17 mouse cellular contexts compared by ENCODE assay signal in the genomic region with DNA sequence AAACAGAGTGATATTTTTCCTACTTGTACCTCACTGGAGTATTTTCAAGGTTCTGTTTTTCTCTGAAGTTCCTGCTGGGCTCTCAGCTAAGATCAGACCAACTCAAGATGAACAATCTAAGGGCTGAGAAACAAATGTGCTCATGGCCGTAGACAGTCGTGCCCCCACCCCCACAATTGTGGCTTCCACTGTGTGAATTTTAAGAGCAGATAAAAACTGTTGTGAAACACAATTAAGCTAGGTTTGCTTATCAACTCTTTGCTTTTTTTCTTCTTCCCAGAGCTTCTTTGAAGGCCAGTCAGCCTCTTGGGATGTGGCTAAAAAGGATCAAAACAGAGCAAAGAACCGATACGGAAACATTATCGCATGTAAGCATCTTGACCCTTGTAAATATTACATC.
DNase-seq lines count a peak whose midpoint lies in the region; ATAC-seq and TF ChIP-seq lines count a peak whose summit lies in the region.
"Had no signal": no experiment of that assay in that cellular context is flagged by ENCODE, and none has a peak within 500 bp of the region (broad histone marks: within the 10 kb centered on the region; RNA-seq: fewer than 3 reads in every experiment).

No protein-coding gene starts in this region.

- TF ChIP-seq CTCF in thymus, adult 2 months (IDR thresholded peaks at IDR 0.05; ENCODE audit: borderline replicate concordance, control insufficient read depth, extremely low read depth, insufficient read depth, low read length, poor library complexity) = no peak

- ATAC-seq in inflammation-experienced regulatory T-cells, adult 6 months = peak; percentile 3
- ATAC-seq: forebrain, embryonic 13.5 days; intestine, embryonic 16.5 days had no signal

- no peaks in the 10 kb centered on the region for H3K27me3 ChIP-seq in thymus, adult 2 months (ENCODE audit: control insufficient read depth, insufficient read depth, low read length)
- H3K27me3 ChIP-seq: forebrain, embryonic 13.5 days; hindbrain, embryonic 12.5 days; kidney, embryonic 15.5 days had no signal

- no peak for TF ChIP-seq POLR2A in thymus, adult 2 months (IDR thresholded peaks at IDR 0.05; ENCODE audit: control insufficient read depth, extremely low read depth, insufficient read depth, low read length, poor library complexity)

- peaks cover 12% of the 10 kb centered on the region for H3K4me1 ChIP-seq in thymus, adult 2 months (replicated peaks; ENCODE audit: control insufficient read depth, insufficient read depth, low read length)
- H3K4me1 ChIP-seq: embryonic facial prominence, embryonic 10.5 days; forebrain, embryonic 13.5 days; hindbrain, embryonic 12.5 days; kidney, embryonic 15.5 days had no signal

- H3K36me3 ChIP-seq in thymus, adult 2 months (ENCODE audit: control insufficient read depth, insufficient read depth, low read length) = no peaks in the 10 kb centered on the region
- H3K36me3 ChIP-seq: hindbrain, embryonic 12.5 days had no signal

- DNase-seq in thymus, adult 2 months = peak; percentile 61
- no peak for DNase-seq in thymus, adult 18-20 months
- DNase-seq in naive thymus-derived CD4-positive, alpha-beta T cell, adult 2 months (ENCODE audit: low read depth) = peak; percentile 44
- no peak for DNase-seq in cerebellum, adult 8-10 months
- no peak for DNase-seq in cerebellum, adult 11 months
- no peak for DNase-seq in cerebellum, postnatal 10 days
- DNase-seq: cerebellum, postnatal 14 days; gastrocnemius, postnatal 25 days; heart, postnatal 10 days; layer of hippocampus, postnatal 36 days; retina, postnatal 1 day had no signal

- peak overlapping the region; percentile 99 for H3K27ac ChIP-seq in thymus, adult 2 months (ENCODE audit: control insufficient read depth, insufficient read depth, low read length)
- H3K27ac ChIP-seq: embryonic facial prominence, embryonic 10.5 days; forebrain, embryonic 13.5 days; hindbrain, embryonic 12.5 days; kidney, embryonic 15.5 days had no signal

- H3K4me3 ChIP-seq in thymus, adult 2 months (ENCODE audit: control insufficient read depth, insufficient read depth, low read length) = no peak overlapping the region
- H3K4me3 ChIP-seq: embryonic facial prominence, embryonic 10.5 days; forebrain, embryonic 13.5 days; hindbrain, embryonic 12.5 days; kidney, embryonic 15.5 days had no signal

- WGBS in thymus, adult 2 months = 10% methylated on average over 5 of the region's 5 CpGs

Comparison
In these comparisons a context has a peak if more than half of its experiments do, and no peak if none do; other contexts are left out.
1. DNase-seq: peak in thymus, adult 2 months (single experiment) and naive thymus-derived CD4-positive, alpha-beta T cell, adult 2 months (single experiment); none in thymus, adult 18-20 months (0 of 2), cerebellum, adult 8-10 months (single experiment), cerebellum, adult 11 months (single experiment) and cerebellum, postnatal 10 days (0 of 2).